Mouse (Mus musculus) bone marrow, adult 2 months (tissue): ENCODE data around the gene Slc22a23. TPM values are rescaled to one million over a fixed set of nuclear protein-coding genes. Genes with fewer than 3 reads are reported as not detected.

Experiments
- H3K27ac ChIP-seq: fragments of 200-500 bp; 2 replicates; pipeline ENCODE4 v1.5.1; 2012; ENCODE audit warnings: low read depth, mild to moderate bottlenecking, control low read depth, inconsistent platforms, low read length; ENCODE audit not compliant: control insufficient read depth, poor library complexity, insufficient read depth
- H3K4me1 ChIP-seq: fragments of 200-500 bp; 2 replicates; pipeline ENCODE4 v1.6.1; 2011; ENCODE audit warnings: low read length; ENCODE audit not compliant: control insufficient read depth, insufficient read depth
- H3K4me3 ChIP-seq: fragments of 200-500 bp; replicated peaks from 2 replicates; pipeline ENCODE3; 2011; ENCODE audit warnings: mild to moderate bottlenecking, low read depth, low read length, control low read depth; ENCODE audit not compliant: control insufficient read depth
- CTCF ChIP-seq: fragments of 200-500 bp; IDR thresholded peaks from 2 replicates; pipeline ENCODE4 v1.5.1; 2011; ENCODE audit warnings: low read length, control low read depth; ENCODE audit not compliant: control insufficient read depth, insufficient read depth
- POLR2A ChIP-seq: fragments of 200-500 bp; IDR thresholded peaks from 2 replicates; pipeline ENCODE4 v1.6.1; 2011; ENCODE audit warnings: low read depth, mild to moderate bottlenecking, control low read depth, low read length, borderline replicate concordance; ENCODE audit not compliant: control insufficient read depth
- WGBS: fragments of 180-500 bp; shearing (Covaris S2); methylation state at CpG from one replicate; pipeline ENCODE4 v1.1.7; 2018; 5-methylcytosine and 5-hydroxymethylcytosine counted together
- polyA plus RNA-seq: library from polyadenylated mRNA; stranded (reverse); fragments of >200 nt; gene quantifications from 2 replicates; pipeline ENCODE4 v1.2.4, GENCODE M21; 2011; ENCODE audit warnings: low replicate concordance; ENCODE audit not compliant: missing spikeins, insufficient read depth, insufficient read length

Gene Slc22a23
- polyA plus RNA-seq, 1 experiment: 26.2 TPM

GRCm38 (mm10) chr13:34312346-34313002 lies 32.5 kb downstream of the Slc22a23 start:
- no peak for TF ChIP-seq POLR2A
- TF ChIP-seq CTCF: no peak
- H3K4me1 ChIP-seq: peaks cover 9% of the 10 kb centered on the region
- H3K4me3 ChIP-seq: no peak overlapping the region
- 62% methylated on average over 2 of the region's 2 CpGs for WGBS
- H3K27ac ChIP-seq: no peak overlapping the region

- TF ChIP-seq CTCF: no peak
- TF ChIP-seq POLR2A: no peak
- Histone ChIP-seq H3K4me3 (no peak overlapping the region), H3K4me1 (peaks cover 5% of the 10 kb centered on the region), H3K27ac (no peak overlapping the region)
- WGBS: 51% methylated on average over 2 of the region's 2 CpGs
Observed at GRCm38 (mm10) chr13:34311593-34311992, 33.4 kb downstream of the Slc22a23 start.

- no peak overlapping the region for H3K4me3 ChIP-seq
- no peak overlapping the region for H3K27ac ChIP-seq
- TF ChIP-seq POLR2A (no peak), CTCF (no peak)
- WGBS: 65% methylated on average over 3 of the region's 3 CpGs
- H3K4me1 ChIP-seq: peaks cover 3% of the 10 kb centered on the region
Observed at GRCm38 (mm10) chr13:34308604-34308927, 36.4 kb downstream of the Slc22a23 start.

GRCm38 (mm10) chr13:34307696-34308603 lies 37.0 kb downstream of the Slc22a23 start:
- Histone ChIP-seq H3K4me3 (no peak overlapping the region), H3K27ac (no peak overlapping the region), H3K4me1 (peaks cover 3% of the 10 kb centered on the region)
- TF ChIP-seq CTCF (no peak), POLR2A (no peak)
- WGBS: 83% methylated on average over 7 of the region's 7 CpGs

GRCm38 (mm10) chr13:34305964-34306671 lies 38.9 kb downstream of the Slc22a23 start:
- Histone ChIP-seq H3K4me3 (no peak overlapping the region), H3K4me1 (peaks cover 2% of the 10 kb centered on the region; the same call in 1 of the 2 replicates), H3K27ac (no peak overlapping the region)
- TF ChIP-seq CTCF (no peak), POLR2A (no peak)
- 91% methylated on average over 2 of the region's 2 CpGs for WGBS

GRCm38 (mm10) chr13:34304896-34305295 lies 40.1 kb downstream of the Slc22a23 start:
- no peak overlapping the region for H3K4me3 ChIP-seq
- H3K4me1 ChIP-seq: peaks cover 2% of the 10 kb centered on the region; the same call in 1 of the 2 replicates
- 92% methylated on average over 3 of the region's 3 CpGs for whole genome bisulfite sequencing
- TF ChIP-seq CTCF (no peak), POLR2A (no peak)
- H3K27ac ChIP-seq: no peak overlapping the region

- WGBS: 52% methylated on average over 6 of the region's 6 CpGs
- Histone ChIP-seq H3K27ac (no peak overlapping the region), H3K4me3 (no peak overlapping the region), H3K4me1 (peaks cover 2% of the 10 kb centered on the region; the same call in 1 of the 2 replicates)
- TF ChIP-seq POLR2A (no peak), CTCF (no peak)
Observed at GRCm38 (mm10) chr13:34303386-34304016, 41.5 kb downstream of the Slc22a23 start.

GRCm38 (mm10) chr13:34301585-34301984 lies 43.4 kb downstream of the Slc22a23 start:
- Histone ChIP-seq H3K27ac (no peak overlapping the region), H3K4me3 (no peak overlapping the region), H3K4me1 (no peaks in the 10 kb centered on the region; the same call in 1 of the 2 replicates)
- TF ChIP-seq CTCF (no peak), POLR2A (no peak)
- WGBS: 80% methylated on average over 3 of the region's 3 CpGs
